Mouse (Mus musculus) embryo, embryonic 11 days (tissue): Measurements from ENCODE around the gene Memo1.
"Not testable (repeated sequence)": the region's sequence is repeated elsewhere in the genome, so short reads cannot be mapped to it uniquely, and the experiment has no call there.

Experiments used
- DNase-seq: peaks from one replicate; pipeline ENCODE4 v3.0.0-alpha.2; 2015

The Memo1 gene

DNA sequence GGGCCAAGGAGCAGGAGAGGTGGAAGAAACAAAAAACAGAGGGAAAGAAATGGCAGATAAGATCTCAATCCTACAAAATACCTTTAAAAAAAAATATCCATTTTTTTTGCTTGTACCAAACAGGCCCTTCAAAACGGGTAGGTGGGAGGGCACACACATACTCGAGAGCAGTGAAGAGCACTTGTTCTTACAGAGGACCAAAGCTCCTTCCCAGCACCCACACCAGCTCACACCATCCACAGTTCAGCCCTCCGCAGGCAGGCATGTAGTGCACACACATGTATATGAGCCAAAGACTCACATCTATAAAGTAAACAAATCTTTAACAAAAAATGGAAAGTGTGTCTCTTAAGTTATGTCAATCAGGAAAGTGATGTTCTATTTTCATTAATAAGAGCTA lies 52.5 kb downstream of the Memo1 start:
- DNase-seq: no peak

GRCm38 (mm10) chr17:74240322-74240721 lies 55.0 kb downstream of the Memo1 start:
- no peak for DNase-seq

GRCm38 (mm10) chr17:74228131-74228759 lies 67.1 kb downstream of the Memo1 start:
- DNase-seq: no peak

DNA sequence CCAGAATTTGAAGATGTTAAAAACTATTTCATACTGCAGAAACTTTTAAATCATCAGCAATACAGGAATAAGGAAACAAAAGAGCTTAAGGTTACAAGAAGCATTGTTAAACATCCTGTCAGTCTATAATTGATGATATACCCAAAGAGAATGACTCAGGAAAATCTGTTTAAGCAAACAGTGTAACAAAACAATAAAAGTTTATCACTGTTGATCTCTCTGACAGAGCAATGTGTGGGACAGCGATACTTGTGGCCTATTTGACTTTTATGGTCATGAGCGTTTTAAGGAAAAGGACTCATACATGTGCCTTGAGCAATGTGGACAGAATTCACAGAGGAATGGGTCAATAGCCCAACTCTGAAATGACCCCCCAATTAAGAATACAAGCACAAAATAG lies 78.0 kb downstream of the Memo1 start:
- DNase-seq: no peak

GRCm38 (mm10) chr17:74212831-74213524 lies 82.3 kb downstream of the Memo1 start:
- DNase-seq: not testable (repeated sequence)

DNA sequence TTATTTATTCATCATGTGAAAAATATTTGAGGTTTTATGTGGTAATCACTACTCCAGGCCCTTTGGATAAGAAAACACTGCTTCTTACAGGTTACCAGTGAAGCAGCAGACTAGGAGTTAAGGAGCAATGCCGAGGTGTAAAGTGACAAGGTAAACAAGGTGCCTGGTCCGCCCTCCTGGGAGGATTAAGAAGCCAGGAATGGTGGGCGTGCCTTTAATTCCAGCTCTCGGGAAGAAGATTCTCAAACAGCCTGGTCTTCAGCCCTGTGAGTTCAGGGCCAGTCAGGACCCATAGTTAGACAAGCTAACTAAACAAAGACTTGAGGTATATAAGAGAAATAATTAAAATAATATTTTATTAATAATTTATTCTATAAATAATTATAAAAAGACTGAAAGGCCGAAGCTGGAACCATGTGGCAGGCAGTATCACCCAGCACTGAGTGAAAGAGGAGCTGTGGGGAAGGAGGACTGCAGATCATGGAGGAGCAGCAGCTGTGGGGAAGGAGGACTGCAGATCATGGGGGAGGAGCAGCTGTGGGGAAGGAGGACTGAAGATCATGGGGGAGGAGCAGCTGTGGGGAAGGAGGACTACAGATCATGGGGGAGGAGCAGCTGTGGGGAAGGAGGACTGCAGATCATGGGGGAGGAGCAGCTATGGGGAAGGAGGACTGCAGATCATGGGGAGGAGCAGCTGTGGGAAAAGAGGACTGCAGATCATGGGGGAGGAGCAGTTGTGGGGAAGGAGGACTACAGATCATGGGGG lies 86.0 kb downstream of the Memo1 start:
- no peak for DNase-seq

DNA sequence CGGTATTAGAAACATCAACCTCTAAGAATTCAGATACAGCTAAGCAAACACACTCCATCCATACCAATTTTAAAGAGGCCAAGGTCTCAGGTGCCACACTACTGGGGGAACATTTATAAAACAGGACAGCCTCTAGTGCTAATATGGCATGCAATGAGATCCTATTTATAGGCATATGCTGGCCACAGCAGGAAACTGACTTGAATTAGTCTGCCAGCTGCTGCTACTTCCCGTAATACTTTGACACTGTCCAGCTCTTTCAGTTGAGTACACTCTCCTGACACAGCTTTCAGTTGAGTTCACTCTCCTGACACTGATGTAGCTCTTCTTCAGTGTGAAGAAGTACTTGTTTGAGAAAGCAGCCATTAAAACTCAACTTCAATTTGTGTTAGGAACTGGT lies 99.4 kb downstream of the Memo1 start:
- peak; percentile 43 for DNase-seq

- no peak for DNase-seq
Measured at GRCm38 (mm10) chr17:74194755-74195154, 100.6 kb downstream of the Memo1 start.

DNA sequence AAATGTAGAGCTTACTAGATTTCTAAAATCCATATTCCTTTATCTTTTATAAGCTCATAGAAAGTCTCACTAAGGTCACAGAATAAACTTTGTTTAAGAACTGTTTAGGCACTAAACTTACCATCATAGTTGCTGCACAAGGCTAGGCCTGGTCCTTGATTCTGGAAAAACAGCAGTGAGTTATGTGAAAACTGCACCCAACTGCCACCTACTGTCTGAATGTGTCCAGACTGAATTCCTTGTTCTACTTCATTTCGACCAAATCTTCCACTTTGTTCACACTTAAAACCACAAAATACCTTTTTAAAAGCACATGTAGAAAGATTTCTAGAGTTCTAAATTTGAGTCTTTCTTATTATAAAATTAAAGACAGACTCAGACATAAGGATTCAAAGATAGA lies 101.9 kb downstream of the Memo1 start:
- DNase-seq: peak; percentile 14

DNA sequence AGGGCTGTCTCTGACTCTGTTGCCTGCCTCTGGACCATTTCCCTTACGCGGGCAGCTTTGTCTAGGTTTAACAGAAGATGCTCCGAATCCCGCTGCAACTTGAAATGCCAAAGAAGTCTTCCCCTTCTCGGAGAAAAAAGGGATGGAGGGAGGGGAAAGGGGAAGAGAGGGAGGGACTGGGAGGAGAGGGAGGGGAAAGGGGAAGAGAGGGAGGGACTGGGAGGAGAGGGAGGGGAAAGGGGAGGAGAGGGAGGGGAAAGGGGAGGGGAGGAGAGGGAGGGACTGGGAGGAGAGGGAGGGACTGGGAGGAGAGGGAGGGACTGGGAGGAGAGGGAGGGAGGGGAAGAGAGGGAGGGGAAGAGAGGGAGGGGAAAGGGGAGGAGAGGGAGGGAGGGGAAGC lies 103.9 kb downstream of the Memo1 start:
- no peak for DNase-seq

GRCm38 (mm10) chr17:74186197-74186596 lies 109.1 kb downstream of the Memo1 start:
- DNase-seq: no peak

GRCm38 (mm10) chr17:74184739-74185138 lies 110.6 kb downstream of the Memo1 start:
- DNase-seq: no peak

GRCm38 (mm10) chr17:74180889-74181288 lies 114.4 kb downstream of the Memo1 start:
- DNase-seq: no peak

- DNase-seq: not testable (repeated sequence)
Measured at GRCm38 (mm10) chr17:74179640-74180039, 115.7 kb downstream of the Memo1 start.

GRCm38 (mm10) chr17:74173726-74174125 lies 121.6 kb downstream of the Memo1 start:
- no peak for DNase-seq

DNA sequence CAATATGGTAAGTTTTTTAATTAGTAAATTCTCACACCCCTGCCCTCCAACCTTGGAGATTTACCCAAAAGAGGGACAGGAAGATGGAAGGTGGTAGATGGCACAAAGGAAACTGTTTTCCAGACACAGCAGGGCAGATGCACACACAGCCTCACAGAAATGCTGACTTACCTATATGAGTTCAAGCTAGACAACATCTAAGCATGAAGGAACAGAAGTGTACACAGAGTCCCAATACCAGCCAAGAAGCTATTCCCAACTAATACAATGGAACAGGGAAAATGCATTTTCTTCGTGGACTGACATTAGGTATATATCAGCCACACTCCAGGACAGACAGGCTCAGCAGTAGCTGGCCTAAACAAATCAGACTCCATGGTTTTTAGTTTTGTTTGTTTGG lies 122.5 kb downstream of the Memo1 start:
- DNase-seq: no peak

- peak; percentile 89 for DNase-seq
Measured at GRCm38 (mm10) chr17:74159443-74159894, 135.9 kb downstream of the Memo1 start.

DNA sequence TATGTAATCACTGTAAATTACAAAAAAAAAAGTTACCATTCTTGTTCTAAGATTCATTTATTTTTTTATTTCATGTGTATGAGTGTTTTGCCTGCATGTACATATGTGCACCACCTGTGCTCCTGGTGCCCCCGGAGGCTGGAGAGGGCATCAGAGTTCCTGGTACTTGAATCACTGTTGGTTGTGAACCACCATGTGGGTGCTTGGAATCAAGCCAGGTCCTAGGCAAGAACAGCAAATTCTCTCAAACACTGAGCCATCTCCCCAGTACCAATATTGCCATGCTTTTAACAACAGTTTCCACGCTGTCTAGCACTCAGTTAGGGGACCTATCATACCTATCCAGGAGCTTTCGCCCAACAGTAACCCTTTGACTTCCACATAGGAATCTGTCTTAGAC lies 137.2 kb downstream of the Memo1 start:
- DNase-seq: no peak
